Mouse (Mus musculus) neural tube, embryonic 14.5 days (tissue): ENCODE data around the gene Eml5. TPM values are rescaled to one million over a fixed set of nuclear protein-coding genes. Genes with fewer than 3 reads are reported as not detected.
A peak's percentile ranks its signal among the peaks of the same experiment; 100 is the strongest.

Experiments used
- ATAC-seq: fragments of 200-750 bp; cut with Nextera tagmentation; 2 replicates; pipeline ENCODE4 v1.8.0; 2017; ENCODE audit warnings: low read depth, mild to moderate bottlenecking, moderate TSS enrichment, moderate library complexity
- H3K27ac ChIP-seq: fragments of 300-500 bp; sonication (generic); 2 replicates; pipeline ENCODE4 v1.5.1; 2014; ENCODE audit warnings: low read depth, mild to moderate bottlenecking, control low read depth, low read length, moderate library complexity, mixed read lengths
- H3K27me3 ChIP-seq: fragments of 300-500 bp; sonication (generic); 2 replicates; pipeline ENCODE4 v1.6.1; 2014; ENCODE audit warnings: low read length; ENCODE audit not compliant: control insufficient read depth, insufficient read depth
- H3K36me3 ChIP-seq: fragments of 300-500 bp; sonication (generic); 2 replicates; pipeline ENCODE4 v1.6.1; 2014; ENCODE audit warnings: low read length, mixed read lengths; ENCODE audit not compliant: control insufficient read depth, insufficient read depth
- H3K4me1 ChIP-seq: fragments of 300-500 bp; sonication (generic); 2 replicates; pipeline ENCODE4 v1.6.1; 2014; ENCODE audit warnings: low read length; ENCODE audit not compliant: control insufficient read depth, insufficient read depth
- H3K4me2 ChIP-seq: fragments of 300-500 bp; sonication (generic); 2 replicates; pipeline ENCODE4 v1.6.1; 2014; ENCODE audit warnings: mild to moderate bottlenecking, low read depth, low read length, control low read depth
- H3K4me3 ChIP-seq: fragments of 300-500 bp; sonication (generic); 2 replicates; pipeline ENCODE4 v1.5.1; 2014; ENCODE audit warnings: low read depth, low read length, control low read depth, mixed read lengths
- H3K9ac ChIP-seq: fragments of 300-500 bp; sonication (generic); replicated peaks from 2 replicates; pipeline ENCODE4 v1.6.1; 2014; ENCODE audit warnings: low read depth, mild to moderate bottlenecking, control low read depth, low read length, mixed read lengths
- H3K9me3 ChIP-seq: fragments of 300-500 bp; sonication (generic); 2 replicates; pipeline ENCODE4 v1.6.1; 2016; ENCODE audit warnings: low read length; ENCODE audit not compliant: control insufficient read depth
- WGBS: fragments of 180-500 bp; shearing (Covaris S2); extraction: QIAGEN DNeasy Blood & Tissue Kit; methylation state at CpG from one replicate; pipeline ENCODE4 v1.1.7; 2014; 5-methylcytosine and 5-hydroxymethylcytosine counted together
- polyA plus RNA-seq: library from polyadenylated mRNA; unstranded; fragments of >200 nt; fragmentation: Nextera tagmentation; extraction: Ambion mirVana; gene quantifications from 2 replicates; pipeline ENCODE4 v1.2.1, GENCODE M21; 2014

The Eml5 gene
- polyA plus RNA-seq, 1 experiment from 2014 or later, result 25.0 TPM

GRCm38 (mm10) chr12:98850767-98851166 lies 50.5 kb downstream of the Eml5 start:
- no peaks in the 10 kb centered on the region for H3K36me3 ChIP-seq
- H3K4me3 ChIP-seq, result no peak overlapping the region
- ATAC-seq, result peak; percentile 60; the same call in 1 of the 2 replicates
- H3K4me1 ChIP-seq, result no peaks in the 10 kb centered on the region
- no peaks in the 10 kb centered on the region for H3K27me3 ChIP-seq
- no peak overlapping the region for H3K27ac ChIP-seq
- WGBS, result 28% methylated on average over 3 of the region's 3 CpGs
- no peaks in the 10 kb centered on the region for H3K9me3 ChIP-seq
- no peak overlapping the region for H3K4me2 ChIP-seq
- no peak overlapping the region for H3K9ac ChIP-seq

GRCm38 (mm10) chr12:98844774-98845173 lies 56.5 kb downstream of the Eml5 start:
- no peaks in the 10 kb centered on the region for H3K36me3 ChIP-seq
- WGBS, result 97% methylated on average over 3 of the region's 3 CpGs
- no peaks in the 10 kb centered on the region for H3K9me3 ChIP-seq
- H3K4me2 ChIP-seq, result no peak overlapping the region
- no peaks in the 10 kb centered on the region for H3K4me1 ChIP-seq
- ATAC-seq, result no peak
- H3K27ac ChIP-seq, result no peak overlapping the region
- no peak overlapping the region for H3K4me3 ChIP-seq
- H3K9ac ChIP-seq, result no peak overlapping the region
- H3K27me3 ChIP-seq, result no peaks in the 10 kb centered on the region

GRCm38 (mm10) chr12:98840135-98840534 lies 61.1 kb downstream of the Eml5 start:
- Histone ChIP-seq H3K36me3 (no peaks in the 10 kb centered on the region), H3K27me3 (no peaks in the 10 kb centered on the region), H3K9ac (no peak overlapping the region), H3K4me2 (no peak overlapping the region), H3K4me1 (no peaks in the 10 kb centered on the region), H3K9me3 (no peaks in the 10 kb centered on the region), H3K27ac (no peak overlapping the region), H3K4me3 (no peak overlapping the region)
- 93% methylated on average over 3 of the region's 3 CpGs for WGBS
- ATAC-seq, result no peak

- H3K4me1 ChIP-seq, result no peaks in the 10 kb centered on the region
- no peak overlapping the region for H3K4me3 ChIP-seq
- H3K9me3 ChIP-seq, result no peaks in the 10 kb centered on the region
- H3K36me3 ChIP-seq, result no peaks in the 10 kb centered on the region
- H3K4me2 ChIP-seq, result no peak overlapping the region
- 97% methylated on average over 3 of the region's 3 CpGs for WGBS
- H3K27me3 ChIP-seq, result no peaks in the 10 kb centered on the region
- no peak for ATAC-seq
- H3K9ac ChIP-seq, result no peak overlapping the region
- H3K27ac ChIP-seq, result no peak overlapping the region
Measured at GRCm38 (mm10) chr12:98837940-98838339, 63.3 kb downstream of the Eml5 start.

- peaks cover 8% of the 10 kb centered on the region; the same call in 1 of the 2 replicates for H3K36me3 ChIP-seq
- no peak overlapping the region for H3K27ac ChIP-seq
- no peak for ATAC-seq
- H3K4me3 ChIP-seq, result no peak overlapping the region
- H3K4me1 ChIP-seq, result no peaks in the 10 kb centered on the region
- WGBS, result 97% methylated on average over 2 of the region's 2 CpGs
- H3K9me3 ChIP-seq, result no peaks in the 10 kb centered on the region
- no peak overlapping the region for H3K9ac ChIP-seq
- H3K4me2 ChIP-seq, result no peak overlapping the region
- H3K27me3 ChIP-seq, result no peaks in the 10 kb centered on the region
Measured at GRCm38 (mm10) chr12:98835466-98835865, 65.8 kb downstream of the Eml5 start.

DNA sequence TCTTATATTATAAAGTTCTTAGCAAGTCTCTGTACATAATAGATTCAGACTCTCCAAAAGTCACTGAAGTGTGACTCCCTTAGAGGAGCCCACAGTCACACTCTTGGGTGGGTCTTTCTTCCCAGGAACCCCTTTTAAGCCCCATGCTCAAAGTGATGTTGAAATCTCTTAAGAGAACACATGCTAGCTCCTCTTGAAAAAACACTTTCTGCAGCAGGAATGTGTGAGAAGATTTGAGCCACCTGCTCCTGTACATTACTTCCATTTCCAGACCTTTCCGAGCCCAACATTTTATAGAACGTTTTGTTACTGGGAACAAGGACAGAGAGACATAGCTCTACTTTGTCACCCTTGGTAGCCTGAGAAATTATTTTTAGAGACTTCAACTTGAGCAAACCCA lies 66.4 kb downstream of the Eml5 start:
- Histone ChIP-seq H3K4me3 (no peak overlapping the region), H3K4me2 (no peak overlapping the region), H3K27ac (no peak overlapping the region), H3K27me3 (no peaks in the 10 kb centered on the region), H3K9ac (no peak overlapping the region), H3K9me3 (no peaks in the 10 kb centered on the region), H3K4me1 (no peaks in the 10 kb centered on the region), H3K36me3 (peaks cover 8% of the 10 kb centered on the region; the same call in 1 of the 2 replicates)
- WGBS, result 93% methylated on average over 2 of the region's 2 CpGs
- no peak for ATAC-seq

DNA sequence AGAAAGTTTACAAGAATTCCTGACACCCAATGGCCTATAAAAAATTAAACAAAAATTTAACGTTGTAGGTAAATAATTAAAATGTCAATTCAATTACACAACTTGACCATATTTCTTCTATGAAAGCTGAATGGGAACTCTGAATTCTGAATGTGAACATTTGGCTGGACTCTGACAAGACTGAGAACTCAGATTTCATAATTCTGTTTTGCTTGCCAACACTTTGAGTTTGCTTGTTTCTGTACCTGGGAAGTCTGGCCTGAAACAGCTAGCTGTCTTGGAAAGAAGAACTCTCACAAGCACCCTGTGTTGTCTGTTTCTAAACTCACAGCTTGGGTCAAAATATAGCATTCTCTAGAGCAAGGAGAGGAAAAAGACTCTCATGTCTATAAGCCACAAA lies 67.4 kb downstream of the Eml5 start:
- H3K36me3 ChIP-seq, result peaks cover 8% of the 10 kb centered on the region; the same call in 1 of the 2 replicates
- no peaks in the 10 kb centered on the region for H3K9me3 ChIP-seq
- 96% methylated on average over 1 of the region's 1 CpGs for WGBS
- no peaks in the 10 kb centered on the region for H3K27me3 ChIP-seq
- H3K9ac ChIP-seq, result no peak overlapping the region
- H3K4me1 ChIP-seq, result no peaks in the 10 kb centered on the region
- H3K4me2 ChIP-seq, result no peak overlapping the region
- no peak for ATAC-seq
- H3K4me3 ChIP-seq, result no peak overlapping the region
- H3K27ac ChIP-seq, result no peak overlapping the region

DNA sequence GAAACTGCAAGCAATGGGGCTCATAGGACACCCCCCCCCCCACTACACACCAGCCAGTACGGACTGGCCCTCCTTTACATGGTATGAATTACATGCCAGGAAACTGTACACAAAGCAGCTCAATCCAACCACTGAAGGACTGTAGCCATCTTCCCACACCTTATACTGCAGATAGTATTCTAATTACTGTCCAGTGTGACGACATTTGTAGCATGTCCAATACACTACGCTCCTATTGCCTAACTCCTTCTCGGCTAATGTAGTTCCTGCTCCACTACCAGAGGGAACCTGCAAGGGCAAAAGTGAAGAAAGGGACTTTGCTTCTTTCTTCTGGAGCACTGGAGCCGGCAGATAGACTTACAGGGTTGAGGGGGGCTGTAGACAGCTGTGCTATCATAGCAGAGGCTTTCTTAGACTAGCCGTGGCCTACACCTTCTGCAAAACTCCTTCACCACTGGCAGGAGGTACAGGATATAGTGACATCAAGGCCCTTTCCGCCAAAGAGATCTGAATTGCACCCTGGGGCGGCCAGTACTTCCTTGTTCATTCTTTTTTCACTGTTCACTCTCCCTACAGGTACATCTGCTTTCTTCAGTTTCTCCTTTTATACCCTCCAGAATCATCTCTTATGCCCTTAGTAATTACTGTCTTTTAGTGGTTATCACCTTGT lies 68.2 kb downstream of the Eml5 start:
- Histone ChIP-seq H3K4me3 (no peak overlapping the region), H3K4me1 (no peaks in the 10 kb centered on the region), H3K27me3 (no peaks in the 10 kb centered on the region), H3K27ac (no peak overlapping the region), H3K9ac (no peak overlapping the region), H3K36me3 (peaks cover 8% of the 10 kb centered on the region; the same call in 1 of the 2 replicates), H3K4me2 (no peak overlapping the region), H3K9me3 (no peaks in the 10 kb centered on the region)
- ATAC-seq, result no peak
- 89% methylated on average over 8 of the region's 8 CpGs for WGBS

DNA sequence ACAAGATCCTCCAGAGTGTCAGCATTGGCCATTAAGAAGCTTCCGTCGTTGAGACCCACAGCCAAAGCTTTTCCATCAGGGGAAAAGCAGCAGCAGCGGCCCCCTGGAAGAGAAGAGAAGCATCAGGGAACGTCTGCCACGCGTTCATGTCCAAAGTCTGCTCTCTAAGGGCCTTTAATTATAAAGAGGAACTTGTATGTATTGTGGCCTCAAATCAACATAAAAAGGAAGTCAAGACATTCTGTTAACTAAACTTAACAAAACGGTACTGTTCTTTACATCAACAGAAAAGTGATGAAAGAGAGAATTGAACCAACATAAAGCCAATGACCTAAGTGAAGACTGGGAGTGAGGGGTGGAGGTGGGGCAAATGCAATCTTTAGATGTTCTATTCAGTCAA lies 70.2 kb downstream of the Eml5 start:
- no peaks in the 10 kb centered on the region for H3K9me3 ChIP-seq
- H3K27me3 ChIP-seq, result no peaks in the 10 kb centered on the region
- no peaks in the 10 kb centered on the region for H3K4me1 ChIP-seq
- 90% methylated on average over 7 of the region's 7 CpGs for WGBS
- no peak for ATAC-seq
- H3K36me3 ChIP-seq, result peaks cover 8% of the 10 kb centered on the region; the same call in 1 of the 2 replicates
- no peak overlapping the region for H3K4me3 ChIP-seq
- H3K9ac ChIP-seq, result no peak overlapping the region
- H3K4me2 ChIP-seq, result no peak overlapping the region
- no peak overlapping the region for H3K27ac ChIP-seq
